Mouse (Mus musculus) thymus, postnatal 10 days (tissue): ENCODE measurements around the gene Tshb.

Experiments
- DNase-seq, 2 experiments: peaks; one replicate each; pipeline ENCODE4 v3.0.0; 2021; ENCODE audit warnings: low spot score in 2 of 2

Gene Tshb

GRCm38 (mm10) chr3:102737106-102737505 lies 45.4 kb downstream of the Tshb start:
- no peak for DNase-seq

DNA sequence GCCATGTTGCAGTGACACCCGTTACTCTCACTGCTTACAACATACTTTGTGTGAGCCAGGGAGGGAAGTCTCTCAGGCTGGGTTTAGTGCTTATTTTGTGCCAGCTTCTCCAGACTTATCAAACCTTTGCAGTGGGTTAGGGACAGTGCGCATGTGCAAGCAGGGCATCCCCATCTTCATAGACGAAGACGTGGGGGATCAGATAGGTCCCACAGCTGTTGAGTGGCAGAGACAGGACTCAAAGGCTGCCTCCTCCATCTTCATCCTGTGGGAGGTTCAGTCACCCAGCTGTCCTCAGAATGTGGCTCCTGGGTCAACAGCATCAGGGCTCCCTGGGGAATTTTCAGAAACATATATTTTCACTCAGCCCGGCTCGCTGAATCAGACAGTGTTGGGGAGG lies 46.1 kb downstream of the Tshb start:
- DNase-seq: no peak

DNA sequence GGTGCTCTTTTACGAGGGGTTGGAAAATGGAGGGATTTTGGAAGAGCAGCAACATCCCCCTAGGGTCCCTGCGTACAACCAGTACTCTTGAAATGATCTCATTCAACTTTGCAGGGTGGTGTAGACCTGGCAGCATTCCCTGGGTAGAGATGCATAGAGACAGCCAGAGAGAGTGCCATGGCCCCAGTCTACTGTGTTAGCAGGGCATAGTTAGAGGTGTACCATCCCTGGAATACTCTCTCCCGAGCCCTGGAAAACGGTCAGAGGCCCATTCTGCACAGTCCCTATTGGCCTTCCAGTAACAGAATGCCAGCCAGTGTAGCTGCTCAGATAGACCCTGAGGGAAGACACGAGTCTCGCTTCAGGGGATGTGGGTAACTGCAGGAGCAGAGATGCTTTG lies 46.9 kb downstream of the Tshb start:
- DNase-seq: no peak

DNA sequence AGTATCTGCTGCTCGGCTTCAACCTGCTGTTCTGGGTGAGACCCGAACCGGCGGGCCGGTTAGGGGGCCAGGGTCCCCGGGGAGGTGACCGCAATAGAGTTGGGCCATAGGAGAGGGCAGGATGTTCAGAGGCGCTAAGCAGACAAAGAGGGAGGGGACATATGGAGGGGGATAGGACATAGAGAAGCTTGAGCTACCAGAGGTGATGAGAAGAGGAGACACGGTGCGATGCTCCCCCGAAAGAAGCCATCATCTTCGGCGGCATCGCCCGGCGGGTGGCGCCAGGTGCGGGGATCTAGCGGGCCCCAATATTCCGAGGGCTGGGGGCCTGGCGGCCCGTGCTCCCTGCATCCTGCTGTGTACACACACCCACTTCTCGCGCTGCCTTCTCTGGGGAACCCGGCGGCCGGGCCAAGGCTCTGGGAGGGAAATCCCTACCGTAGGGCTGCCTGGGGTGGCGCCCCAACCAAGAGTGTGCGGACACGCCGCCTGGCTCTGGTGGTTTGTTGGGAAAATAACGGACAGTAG lies 47.4 kb downstream of the Tshb start:
- peak; percentile 52 to 56 for DNase-seq

- DNase-seq: peak; percentile 56 to 66
Observed at GRCm38 (mm10) chr3:102734313-102735030, 48.0 kb downstream of the Tshb start, which contains the start of gene Tspan2. Gene Tspan2, plus strand, starts transcription at chr3:102734529.

GRCm38 (mm10) chr3:102733936-102734312 lies 48.6 kb downstream of the Tshb start:
- DNase-seq: no peak

DNA sequence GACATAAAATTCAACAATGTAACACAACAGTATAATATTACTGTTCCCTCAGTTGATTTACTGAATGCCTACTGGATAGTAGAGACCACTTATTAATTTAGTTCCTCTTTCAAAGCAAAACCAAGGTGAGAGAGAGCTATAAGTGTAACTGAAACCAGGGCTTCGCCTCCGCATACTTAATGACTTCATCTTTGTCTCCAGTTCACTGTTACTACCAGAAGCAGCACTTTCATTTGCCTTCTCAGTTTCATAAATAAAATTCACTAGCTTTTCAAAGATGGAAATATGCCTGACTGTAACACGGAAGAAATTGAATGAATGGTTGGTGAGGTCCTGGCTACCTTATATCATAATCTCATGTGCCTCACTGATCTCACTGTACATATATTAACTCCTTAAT lies 49.5 kb downstream of the Tshb start:
- no peak for DNase-seq

GRCm38 (mm10) chr3:102732619-102733018 lies 49.9 kb downstream of the Tshb start:
- DNase-seq: no peak

- no peak for DNase-seq
Observed at GRCm38 (mm10) chr3:102731112-102731511, 51.4 kb downstream of the Tshb start.

DNA sequence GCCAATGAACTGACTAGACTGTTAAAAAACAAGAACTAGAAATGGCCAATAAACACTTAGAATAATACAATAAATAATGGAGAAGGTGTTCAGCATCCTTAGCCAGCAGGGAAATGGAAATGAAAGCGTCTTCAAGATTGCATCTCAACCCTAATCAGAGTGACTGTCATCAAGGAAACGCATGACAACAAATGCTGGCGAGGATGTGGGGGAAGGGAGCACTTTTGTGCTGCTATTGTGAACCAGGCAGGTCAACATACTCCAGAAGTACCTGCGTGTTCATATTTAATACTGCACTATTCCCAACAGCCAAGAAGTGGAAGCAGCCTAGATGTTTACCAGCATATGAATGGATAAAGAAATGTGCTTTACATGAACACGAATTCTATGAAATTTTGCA lies 53.1 kb downstream of the Tshb start:
- DNase-seq: no peak
